Mouse (Mus musculus): ENCODE results near the gene D10Jhu81e. TPM values are rescaled to one million over a fixed set of nuclear protein-coding genes. Genes with fewer than 3 reads are reported as not detected.
"Not testable (repeated sequence)": the region's sequence is repeated elsewhere in the genome, so short reads cannot be mapped to it uniquely, and the experiment has no call there.

Gene D10Jhu81e
- polyA plus RNA-seq, 1 experiment from 2014 or later, result 29.4 TPM

GRCm38 (mm10) chr10:78127931-78128330 lies 41.7 kb downstream of the D10Jhu81e start:
- Histone ChIP-seq H3K9me3 (ENCODE audit: control insufficient read depth, low read length) (no peaks in the 10 kb centered on the region), H3K4me1 (replicated peaks; ENCODE audit: control insufficient read depth, insufficient read depth, low read length) (0 out of 2 replicates have a peak, but pooled peaks cover 3% of the 10 kb centered on the region), H3K4me2 (ENCODE audit: low read length) (no peak overlapping the region), H3K9ac (replicated peaks; ENCODE audit: low read depth, low read length) (no peak overlapping the region), H3K27me3 (replicated peaks; ENCODE audit: control insufficient read depth, insufficient read depth, low read length) (no peaks in the 10 kb centered on the region), H3K4me3 (replicated peaks; ENCODE audit: low read length) (no peak overlapping the region), H3K36me3 (ENCODE audit: control insufficient read depth, insufficient read depth) (no peaks in the 10 kb centered on the region), H3K27ac (ENCODE audit: low read length) (no peak overlapping the region)
- ATAC-seq, result no peak
- 88% methylated on average over 1 of the region's 1 CpGs for WGBS

GRCm38 (mm10) chr10:78127046-78127870 lies 42.3 kb downstream of the D10Jhu81e start:
- 0 out of 2 replicates have a peak, but pooled peaks cover 3% of the 10 kb centered on the region for H3K4me1 ChIP-seq (replicated peaks; ENCODE audit: control insufficient read depth, insufficient read depth, low read length)
- H3K9ac ChIP-seq (replicated peaks; ENCODE audit: low read depth, low read length), result no peak overlapping the region
- no peaks in the 10 kb centered on the region for H3K36me3 ChIP-seq (ENCODE audit: control insufficient read depth, insufficient read depth)
- H3K27me3 ChIP-seq (replicated peaks; ENCODE audit: control insufficient read depth, insufficient read depth, low read length), result no peaks in the 10 kb centered on the region
- H3K4me2 ChIP-seq (ENCODE audit: low read length), result no peak overlapping the region
- no peak overlapping the region for H3K4me3 ChIP-seq (replicated peaks; ENCODE audit: low read length)
- H3K27ac ChIP-seq (ENCODE audit: low read length), result no peak overlapping the region
- no peak for ATAC-seq
- 63% methylated on average over 9 of the region's 9 CpGs for WGBS
- no peaks in the 10 kb centered on the region for H3K9me3 ChIP-seq (ENCODE audit: control insufficient read depth, low read length)

- H3K4me1 ChIP-seq (replicated peaks; ENCODE audit: control insufficient read depth, insufficient read depth, low read length), result 0 out of 2 replicates have a peak, but pooled peaks cover 3% of the 10 kb centered on the region
- H3K36me3 ChIP-seq (ENCODE audit: control insufficient read depth, insufficient read depth), result no peaks in the 10 kb centered on the region
- H3K9ac ChIP-seq (replicated peaks; ENCODE audit: low read depth, low read length), result no peak overlapping the region
- ATAC-seq, result no peak
- H3K4me3 ChIP-seq (replicated peaks; ENCODE audit: low read length), result no peak overlapping the region
- WGBS, result 92% methylated on average over 5 of the region's 5 CpGs
- H3K27me3 ChIP-seq (replicated peaks; ENCODE audit: control insufficient read depth, insufficient read depth, low read length), result no peaks in the 10 kb centered on the region
- no peak overlapping the region for H3K27ac ChIP-seq (ENCODE audit: low read length)
- no peaks in the 10 kb centered on the region for H3K9me3 ChIP-seq (ENCODE audit: control insufficient read depth, low read length)
- no peak overlapping the region for H3K4me2 ChIP-seq (ENCODE audit: low read length)
These were observed 43.3 kb downstream of the D10Jhu81e start for GRCm38 (mm10) chr10:78126311-78126710.

- H3K4me3 ChIP-seq (replicated peaks; ENCODE audit: low read length); H3K4me2 ChIP-seq (ENCODE audit: low read length); ATAC-seq; H3K9me3 ChIP-seq (ENCODE audit: control insufficient read depth, low read length); H3K9ac ChIP-seq (replicated peaks; ENCODE audit: low read depth, low read length); H3K27me3 ChIP-seq (replicated peaks; ENCODE audit: control insufficient read depth, insufficient read depth, low read length); H3K4me1 ChIP-seq (replicated peaks; ENCODE audit: control insufficient read depth, insufficient read depth, low read length); H3K27ac ChIP-seq (ENCODE audit: low read length); H3K36me3 ChIP-seq (ENCODE audit: control insufficient read depth, insufficient read depth): not testable (repeated sequence)
- WGBS, result 86% methylated on average over 8 of the region's 8 CpGs
These were observed 44.5 kb downstream of the D10Jhu81e start for GRCm38 (mm10) chr10:78125061-78125460.

GRCm38 (mm10) chr10:78124137-78124536 lies 45.4 kb downstream of the D10Jhu81e start:
- ATAC-seq; H3K4me2 ChIP-seq (ENCODE audit: low read length); H3K36me3 ChIP-seq (ENCODE audit: control insufficient read depth, insufficient read depth); H3K4me1 ChIP-seq (replicated peaks; ENCODE audit: control insufficient read depth, insufficient read depth, low read length); H3K9me3 ChIP-seq (ENCODE audit: control insufficient read depth, low read length); H3K27ac ChIP-seq (ENCODE audit: low read length); H3K27me3 ChIP-seq (replicated peaks; ENCODE audit: control insufficient read depth, insufficient read depth, low read length); H3K9ac ChIP-seq (replicated peaks; ENCODE audit: low read depth, low read length); H3K4me3 ChIP-seq (replicated peaks; ENCODE audit: low read length): not testable (repeated sequence)
- WGBS, result 75% methylated on average over 6 of the region's 6 CpGs

GRCm38 (mm10) chr10:78119422-78119821 lies 50.2 kb downstream of the D10Jhu81e start:
- no peaks in the 10 kb centered on the region for H3K36me3 ChIP-seq (ENCODE audit: control insufficient read depth, insufficient read depth)
- H3K4me1 ChIP-seq (replicated peaks; ENCODE audit: control insufficient read depth, insufficient read depth, low read length), result no peaks in the 10 kb centered on the region
- H3K4me2 ChIP-seq (ENCODE audit: low read length), result no peak overlapping the region
- H3K4me3 ChIP-seq (replicated peaks; ENCODE audit: low read length), result no peak overlapping the region
- ATAC-seq, result no peak
- no peak overlapping the region for H3K9ac ChIP-seq (replicated peaks; ENCODE audit: low read depth, low read length)
- no peaks in the 10 kb centered on the region for H3K9me3 ChIP-seq (ENCODE audit: control insufficient read depth, low read length)
- H3K27ac ChIP-seq (ENCODE audit: low read length), result no peak overlapping the region
- 94% methylated on average over 4 of the region's 4 CpGs for WGBS
- no peaks in the 10 kb centered on the region for H3K27me3 ChIP-seq (replicated peaks; ENCODE audit: control insufficient read depth, insufficient read depth, low read length)

GRCm38 (mm10) chr10:78115153-78115552 lies 54.4 kb downstream of the D10Jhu81e start:
- Histone ChIP-seq H3K4me3 (replicated peaks; ENCODE audit: low read length) (no peak overlapping the region), H3K27ac (ENCODE audit: low read length) (no peak overlapping the region), H3K27me3 (replicated peaks; ENCODE audit: control insufficient read depth, insufficient read depth, low read length) (no peaks in the 10 kb centered on the region), H3K4me1 (replicated peaks; ENCODE audit: control insufficient read depth, insufficient read depth, low read length) (no peaks in the 10 kb centered on the region), H3K9me3 (ENCODE audit: control insufficient read depth, low read length) (no peaks in the 10 kb centered on the region), H3K36me3 (ENCODE audit: control insufficient read depth, insufficient read depth) (no peaks in the 10 kb centered on the region), H3K4me2 (ENCODE audit: low read length) (no peak overlapping the region), H3K9ac (replicated peaks; ENCODE audit: low read depth, low read length) (no peak overlapping the region)
- no peak for ATAC-seq
- 80% methylated on average over 2 of the region's 2 CpGs for WGBS

GRCm38 (mm10) chr10:78114521-78115092 lies 55.0 kb downstream of the D10Jhu81e start:
- no peaks in the 10 kb centered on the region for H3K4me1 ChIP-seq (replicated peaks; ENCODE audit: control insufficient read depth, insufficient read depth, low read length)
- no peak overlapping the region for H3K4me3 ChIP-seq (replicated peaks; ENCODE audit: low read length)
- 59% methylated on average over 4 of the region's 4 CpGs for whole genome bisulfite sequencing
- no peak overlapping the region for H3K9ac ChIP-seq (replicated peaks; ENCODE audit: low read depth, low read length)
- H3K27me3 ChIP-seq (replicated peaks; ENCODE audit: control insufficient read depth, insufficient read depth, low read length), result no peaks in the 10 kb centered on the region
- H3K36me3 ChIP-seq (ENCODE audit: control insufficient read depth, insufficient read depth), result no peaks in the 10 kb centered on the region
- no peak overlapping the region for H3K27ac ChIP-seq (ENCODE audit: low read length)
- ATAC-seq, result no peak
- H3K9me3 ChIP-seq (ENCODE audit: control insufficient read depth, low read length), result no peaks in the 10 kb centered on the region
- H3K4me2 ChIP-seq (ENCODE audit: low read length), result no peak overlapping the region
